Mouse (Mus musculus) olfactory bulb, adult 2 months (tissue): ENCODE measurements around the gene Gpr35. TPM values are rescaled to one million over a fixed set of nuclear protein-coding genes. Genes with fewer than 3 reads are reported as not detected.
"Not testable (repeated sequence)": the region's sequence is repeated elsewhere in the genome, so short reads cannot be mapped to it uniquely, and the experiment has no call there.

Experiments used
- H3K27ac ChIP-seq: fragments of 200-500 bp; 2 replicates; pipeline ENCODE4 v1.5.1; 2012; ENCODE audit warnings: low read depth, low read length; ENCODE audit not compliant: insufficient read depth
- H3K4me1 ChIP-seq: fragments of 200-500 bp; 2 replicates; pipeline ENCODE4 v1.6.1; 2012; ENCODE audit warnings: low read length; ENCODE audit not compliant: control insufficient read depth, insufficient read depth
- H3K4me3 ChIP-seq: fragments of 200-500 bp; 2 replicates; pipeline ENCODE4 v1.5.1; 2012; ENCODE audit warnings: mild to moderate bottlenecking, low read depth, low read length, moderate library complexity; ENCODE audit not compliant: insufficient read depth
- CTCF ChIP-seq: fragments of 200-500 bp; IDR thresholded peaks from 2 replicates; pipeline ENCODE4 v1.5.1; 2012; ENCODE audit warnings: low read depth, mild to moderate bottlenecking, low read length, moderate library complexity; ENCODE audit not compliant: insufficient read depth
- POLR2A ChIP-seq: fragments of 200-500 bp; IDR thresholded peaks from 2 replicates; pipeline ENCODE4 v1.6.1; 2012; ENCODE audit warnings: mild to moderate bottlenecking, low read depth, low read length, moderate library complexity; ENCODE audit not compliant: insufficient read depth
- WGBS: fragments of 180-500 bp; shearing (Covaris S2); methylation state at CpG from one replicate; pipeline ENCODE4 v1.1.7; 2018; 5-methylcytosine and 5-hydroxymethylcytosine counted together
- polyA plus RNA-seq: library from polyadenylated mRNA; stranded (reverse); fragments of >200 nt; gene quantifications from 2 replicates; pipeline ENCODE4 v1.2.4, GENCODE M21; 2012; ENCODE audit warnings: low replicate concordance; ENCODE audit not compliant: missing spikeins, insufficient read depth, insufficient read length

The Gpr35 gene
- polyA plus RNA-seq, 1 experiment: not detected

DNA sequence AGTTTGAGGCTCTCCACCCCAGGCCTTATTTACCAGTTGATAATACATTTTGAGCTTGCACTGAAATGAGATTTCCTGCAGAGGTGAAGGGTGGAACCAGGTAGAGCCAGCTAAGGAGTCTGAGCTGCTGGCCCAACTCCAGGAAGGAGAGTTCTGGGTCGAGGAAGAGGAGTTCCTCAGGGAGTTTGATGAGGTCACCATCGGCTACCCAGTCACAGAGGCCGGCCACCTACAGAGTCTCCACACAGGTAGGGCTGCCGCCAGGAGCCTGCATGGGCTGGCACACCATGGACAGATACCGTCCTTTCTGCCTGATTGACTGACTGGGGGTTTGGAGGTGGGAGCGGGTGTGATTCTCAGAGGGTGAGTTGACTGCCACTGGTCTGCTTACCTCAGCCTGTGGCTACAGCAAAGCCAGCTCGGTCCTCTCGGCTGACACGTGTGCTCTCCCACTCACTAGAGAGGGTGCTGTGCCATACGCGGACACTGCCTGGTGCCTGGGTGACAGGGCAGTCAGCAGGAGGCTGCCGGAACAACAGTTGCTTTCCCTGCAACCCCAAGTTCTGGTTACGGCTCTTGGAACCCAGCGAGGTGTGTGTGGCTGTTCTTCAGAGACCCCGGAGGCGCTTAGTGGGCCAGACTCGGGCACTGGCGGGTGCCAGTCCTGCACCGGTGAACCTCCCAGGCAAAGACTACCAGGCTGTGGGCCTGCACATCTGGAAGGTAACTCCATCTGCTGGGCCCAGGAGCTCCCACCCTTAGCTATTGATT, 7.3 kb upstream of the Gpr35 start:
- no peak overlapping the region for H3K4me3 ChIP-seq
- TF ChIP-seq POLR2A (no peak), CTCF (no peak)
- 92% methylated on average over 19 of the region's 19 CpGs for WGBS
- no peak overlapping the region for H3K27ac ChIP-seq
- no peaks in the 10 kb centered on the region for H3K4me1 ChIP-seq

DNA sequence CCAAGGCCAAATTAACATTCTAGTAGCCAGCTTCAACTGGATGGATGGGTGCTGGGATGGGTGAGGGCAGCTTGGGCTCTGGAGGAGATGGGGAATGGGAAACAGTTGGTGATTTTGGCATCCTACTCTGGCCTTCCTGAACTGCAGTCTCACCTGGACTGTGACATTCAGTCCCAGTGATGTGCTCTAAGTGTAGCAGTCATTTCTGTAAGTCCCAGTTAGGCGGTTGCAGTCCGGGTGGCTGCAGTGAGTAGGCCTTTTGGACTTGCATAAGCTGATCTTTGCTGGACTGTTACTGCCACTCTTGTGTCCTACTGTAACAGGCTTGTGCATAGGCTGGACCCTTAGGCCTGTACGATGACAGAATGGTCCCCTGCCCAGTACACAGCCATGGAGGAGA, 2.7 kb upstream of the Gpr35 start:
- H3K27ac ChIP-seq: no peak overlapping the region
- 95% methylated on average over 3 of the region's 3 CpGs for WGBS
- H3K4me3 ChIP-seq: no peak overlapping the region
- TF ChIP-seq POLR2A (no peak), CTCF (no peak)
- H3K4me1 ChIP-seq: no peaks in the 10 kb centered on the region

DNA sequence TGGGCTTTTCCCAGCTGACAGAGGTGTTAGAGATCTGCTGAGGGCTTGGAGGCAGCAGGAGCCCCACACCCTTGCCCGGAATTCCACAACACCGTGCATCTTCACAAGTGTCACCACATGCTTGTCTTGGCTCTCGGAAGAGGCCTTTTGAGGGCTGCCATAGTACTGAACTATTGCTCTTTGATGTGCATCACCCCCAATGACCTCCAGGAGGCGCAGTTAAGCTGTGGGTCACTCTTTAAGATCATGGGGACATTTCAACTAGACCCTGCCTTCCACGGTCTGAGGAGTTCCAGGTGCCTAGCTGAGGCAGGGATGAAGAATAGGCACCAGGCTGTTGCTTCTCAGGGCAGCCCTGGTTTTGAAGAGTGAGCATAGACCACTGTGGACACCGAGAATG, 1.2 kb upstream of the Gpr35 start:
- TF ChIP-seq POLR2A (no peak), CTCF (no peak)

DNA sequence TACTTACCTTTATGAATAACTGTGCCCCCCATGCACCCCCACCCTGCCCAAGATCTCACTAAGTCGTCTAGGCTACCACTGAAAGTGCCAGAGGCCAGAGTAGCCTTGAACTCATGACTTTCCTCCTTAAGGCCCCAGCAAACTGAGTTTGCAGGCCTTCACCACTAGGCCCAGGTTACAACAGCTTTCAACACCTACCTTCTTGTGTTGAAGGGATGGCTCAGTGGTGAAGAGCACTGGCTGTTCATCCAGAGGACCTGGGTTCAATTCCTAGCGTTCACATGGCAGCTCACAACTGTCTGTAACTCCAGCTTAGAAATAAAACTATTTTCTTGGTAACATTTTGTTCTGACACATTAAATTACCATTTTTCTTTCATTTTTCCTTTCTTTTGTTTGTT, 3.0 kb downstream of the Gpr35 start:
- H3K27ac ChIP-seq: no peak overlapping the region
- WGBS: 63% methylated on average over 2 of the region's 2 CpGs
- no peak overlapping the region for H3K4me3 ChIP-seq
- 0 out of 2 replicates have a peak, but pooled peaks cover 2% of the 10 kb centered on the region for H3K4me1 ChIP-seq
- TF ChIP-seq CTCF: no peak
- no peak for TF ChIP-seq POLR2A

More for the DNA sequence above, 1.2 kb upstream of the Gpr35 start:
- Histone ChIP-seq H3K4me1 (no peaks in the 10 kb centered on the region), H3K4me3 (no peak overlapping the region), H3K27ac (no peak overlapping the region)
- WGBS: 57% methylated on average over 6 of the region's 6 CpGs

DNA sequence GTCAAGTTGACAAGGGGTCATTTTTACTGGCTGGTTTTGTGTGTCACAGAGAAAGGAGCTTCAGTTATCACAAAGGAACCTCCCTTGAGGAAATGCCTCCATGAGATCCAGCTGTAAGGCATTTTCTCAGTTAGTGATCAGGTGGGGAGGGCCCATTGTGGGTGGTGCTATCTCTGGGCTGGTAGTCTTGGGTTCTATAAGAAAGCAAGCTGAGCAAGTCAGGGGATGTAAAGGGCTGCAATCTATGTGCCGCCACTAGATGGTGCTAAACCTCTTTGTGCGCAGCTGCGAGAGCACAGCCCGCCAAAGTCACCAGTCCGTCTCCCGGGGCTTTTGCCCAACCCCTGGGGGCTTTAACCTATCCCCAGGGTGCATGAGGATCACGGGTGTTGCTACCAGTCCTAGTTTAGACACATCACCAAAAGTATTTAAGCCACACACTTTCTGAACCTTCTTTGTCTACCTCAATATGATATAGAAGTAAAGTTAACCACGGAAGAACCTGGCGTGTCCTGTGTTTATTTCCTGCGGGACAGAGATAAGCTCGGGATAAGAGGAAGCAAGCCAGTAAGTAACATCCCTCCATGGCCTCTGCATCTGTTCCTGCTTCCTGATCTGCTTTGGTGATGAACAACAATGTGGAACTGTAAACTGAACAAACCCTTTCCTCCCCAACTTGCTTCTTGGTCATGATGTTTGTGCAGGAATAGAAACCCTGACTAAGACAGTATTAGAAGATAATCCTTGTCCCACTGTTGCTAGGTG, 6.1 kb downstream of the Gpr35 start:
- H3K4me1 ChIP-seq, H3K27ac ChIP-seq, H3K4me3 ChIP-seq: not testable (repeated sequence)
- WGBS: 8% methylated on average over 11 of the region's 11 CpGs
- peak; percentile 21; the same call in 1 of the 2 replicates for TF ChIP-seq CTCF

DNA sequence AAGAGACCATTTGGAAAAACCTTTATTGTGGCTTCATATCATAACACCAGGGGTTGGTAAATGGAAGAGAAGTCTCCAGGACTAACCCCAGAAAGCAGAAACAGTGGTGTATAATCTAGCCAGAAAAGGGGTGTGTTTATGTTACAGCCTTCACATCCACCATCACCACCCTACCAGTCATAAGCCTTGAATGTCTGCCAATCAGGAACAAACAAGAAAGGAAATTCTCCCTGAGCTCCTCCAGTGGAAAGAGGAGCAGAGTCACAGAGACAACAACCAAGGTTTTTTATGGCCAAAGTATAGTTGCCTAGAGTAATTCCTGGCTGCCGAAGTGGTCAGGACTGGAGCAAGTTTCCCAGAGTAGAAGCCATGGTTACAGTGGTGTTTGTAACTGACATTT, 8.3 kb downstream of the Gpr35 start:
- Histone ChIP-seq H3K27ac (no peak overlapping the region), H3K4me3 (no peak overlapping the region), H3K4me1 (0 out of 2 replicates have a peak, but pooled peaks cover 2% of the 10 kb centered on the region)
- WGBS: 79% methylated on average over 1 of the region's 1 CpGs
- TF ChIP-seq POLR2A (no peak), CTCF (no peak)

DNA sequence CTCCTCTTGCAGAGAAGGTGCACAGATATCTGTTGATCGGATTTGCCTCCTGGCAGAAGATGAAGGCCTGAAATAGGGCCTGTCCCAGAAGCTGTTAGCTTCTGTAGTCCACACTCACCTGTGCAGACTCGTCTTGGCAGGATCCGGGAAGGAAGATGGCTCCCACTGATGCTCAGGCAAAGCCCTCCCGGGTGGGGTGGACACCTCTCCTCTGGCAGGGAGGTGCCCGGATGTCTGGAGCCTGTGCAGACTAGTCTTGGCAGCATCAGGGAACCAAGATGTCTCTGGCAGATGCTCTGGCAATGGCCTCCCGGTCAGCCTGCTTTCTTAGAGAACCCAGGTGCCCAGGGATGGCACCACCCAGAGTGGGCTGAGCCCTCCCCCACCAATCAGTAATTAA, 20.1 kb downstream of the Gpr35 start:
- not testable (repeated sequence) for H3K4me1 ChIP-seq, H3K4me3 ChIP-seq, H3K27ac ChIP-seq
- 83% methylated on average over 6 of the region's 6 CpGs for WGBS

DNA sequence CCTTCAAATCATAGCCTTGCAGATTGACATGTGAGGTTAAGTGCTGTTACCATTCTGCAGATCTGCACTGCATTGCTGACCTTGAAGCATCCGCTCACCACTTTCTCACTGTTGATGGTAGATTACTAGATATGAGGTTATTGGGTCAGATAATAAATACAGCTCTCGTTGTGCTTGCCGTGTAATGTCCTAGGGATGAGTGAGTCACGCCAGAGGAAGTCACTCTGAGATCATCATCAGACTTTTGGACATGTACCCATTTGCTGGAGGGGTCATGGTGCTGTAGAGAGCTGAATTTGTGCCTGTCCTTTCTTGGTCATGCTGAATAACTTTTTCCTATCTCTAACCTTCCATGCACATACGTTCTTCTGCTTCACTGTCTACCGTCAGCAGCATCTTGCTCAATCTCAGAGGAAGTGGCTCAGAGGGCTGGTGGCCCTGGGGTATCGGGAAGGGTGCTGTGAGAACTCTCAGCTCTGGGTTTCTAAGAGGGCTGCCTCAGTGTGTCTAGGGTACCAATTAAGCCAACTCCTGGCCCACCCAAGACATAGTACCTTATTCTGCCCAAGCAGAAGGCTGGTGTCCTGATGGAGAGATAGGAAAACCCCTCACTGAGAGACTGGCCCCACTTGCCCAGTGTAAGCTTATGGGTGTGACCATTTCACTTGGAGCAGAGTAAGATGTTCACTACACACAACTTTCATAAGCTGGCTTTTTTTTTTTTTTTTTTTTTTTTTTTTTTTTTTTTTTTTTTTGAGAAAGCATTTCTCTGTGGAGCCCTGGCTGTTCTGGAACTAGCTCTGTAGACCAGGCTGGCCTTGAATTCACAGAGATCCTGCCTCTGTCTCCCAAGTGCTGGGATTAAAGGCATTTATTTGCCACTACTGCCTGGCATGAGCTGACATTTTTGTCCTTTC, 21.5 kb downstream of the Gpr35 start:
- TF ChIP-seq POLR2A: no peak
- H3K4me3 ChIP-seq: no peak overlapping the region
- peaks cover 10% of the 10 kb centered on the region for H3K4me1 ChIP-seq
- H3K27ac ChIP-seq: no peak overlapping the region
- 94% methylated on average over 7 of the region's 7 CpGs for WGBS

DNA sequence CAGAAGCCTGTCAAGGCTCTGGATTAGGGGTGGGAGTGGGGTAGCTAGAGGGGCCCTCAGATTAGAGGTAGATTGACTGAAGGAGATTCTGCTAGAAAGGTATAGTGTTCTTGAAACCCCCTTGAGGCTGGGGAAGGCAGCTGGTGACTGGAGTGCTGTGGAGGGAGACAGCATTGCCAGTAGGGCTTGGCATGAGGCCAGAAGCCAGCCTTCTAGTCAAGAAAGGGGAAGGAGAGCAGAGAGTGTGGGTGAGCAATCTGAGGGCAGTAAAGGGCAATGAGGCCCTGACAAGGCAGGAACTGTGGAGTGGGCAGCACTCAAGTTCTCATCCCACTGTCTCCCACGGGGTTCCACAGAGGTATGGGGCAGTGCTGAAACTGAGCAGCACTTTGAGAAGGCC, 22.2 kb downstream of the Gpr35 start:
- WGBS: 40% methylated on average over 1 of the region's 1 CpGs
- Histone ChIP-seq H3K4me3 (no peak overlapping the region), H3K27ac (no peak overlapping the region), H3K4me1 (peaks cover 10% of the 10 kb centered on the region)
- no peak for TF ChIP-seq POLR2A
- no peak for TF ChIP-seq CTCF
